Mouse (Mus musculus) heart, postnatal 0 days (tissue): Measurements from ENCODE around the gene Camta1.

ENCODE experiments used
- CTCF ChIP-seq: IDR thresholded peaks from 2 replicates; pipeline ENCODE4 v1.5.1; 2016; ENCODE audit warnings: antibody characterized with exemption, control low read depth, low read depth
- EP300 ChIP-seq: IDR thresholded peaks from 2 replicates; pipeline ENCODE4 v1.6.1; 2016; ENCODE audit warnings: antibody characterized with exemption, low read depth

DNA sequence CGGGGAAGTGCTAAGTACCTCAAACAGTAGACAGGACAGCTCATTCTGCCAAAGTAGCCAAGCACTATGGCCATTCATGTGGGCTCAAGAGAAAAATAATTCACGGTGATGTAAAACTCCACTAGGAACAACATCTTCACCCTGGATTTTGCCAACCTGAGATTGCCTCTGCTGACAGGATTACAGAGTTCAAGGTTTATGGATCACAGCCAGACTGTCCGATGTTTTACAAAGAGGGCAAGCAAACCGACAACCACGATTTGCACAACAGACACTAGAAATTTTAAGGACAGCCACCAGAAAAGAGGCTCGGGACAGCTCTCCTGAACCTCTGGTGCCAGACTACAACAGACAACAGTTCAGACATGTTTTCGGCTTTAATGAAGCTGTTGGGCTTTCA lies 86.2 kb downstream of the Camta1 start:
- TF ChIP-seq EP300 (no peak), CTCF (no peak)
